Mouse (Mus musculus): ENCODE measurements around the gene Mipep.
A peak's percentile ranks its signal among the peaks of the same experiment; 100 is the strongest.

Mipep gene

DNA sequence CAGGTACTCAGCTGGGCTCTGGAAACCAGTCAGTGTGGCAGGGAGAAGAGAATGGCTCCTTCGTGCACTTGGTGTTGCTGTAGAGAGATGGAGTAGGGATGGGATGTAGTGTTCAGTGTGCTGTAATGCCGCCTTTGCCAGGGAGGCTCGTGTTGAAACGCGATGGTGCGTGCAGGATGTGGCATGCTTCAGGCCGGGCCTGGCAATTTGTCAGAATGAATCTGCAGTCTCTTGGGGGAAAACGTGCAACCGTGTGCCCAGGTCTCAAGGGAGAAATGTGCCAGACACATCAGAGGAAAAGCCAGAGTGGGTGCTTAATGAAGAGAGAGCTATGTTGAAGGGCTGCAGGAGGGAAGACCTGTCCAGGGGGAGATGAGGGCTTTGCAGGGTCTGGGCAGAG, 20.6 kb downstream of the Mipep start:
- no peak for DNase-seq

GRCm38 (mm10) chr14:60805871-60806270, 21.5 kb downstream of the Mipep start:
- no peak for DNase-seq

DNA sequence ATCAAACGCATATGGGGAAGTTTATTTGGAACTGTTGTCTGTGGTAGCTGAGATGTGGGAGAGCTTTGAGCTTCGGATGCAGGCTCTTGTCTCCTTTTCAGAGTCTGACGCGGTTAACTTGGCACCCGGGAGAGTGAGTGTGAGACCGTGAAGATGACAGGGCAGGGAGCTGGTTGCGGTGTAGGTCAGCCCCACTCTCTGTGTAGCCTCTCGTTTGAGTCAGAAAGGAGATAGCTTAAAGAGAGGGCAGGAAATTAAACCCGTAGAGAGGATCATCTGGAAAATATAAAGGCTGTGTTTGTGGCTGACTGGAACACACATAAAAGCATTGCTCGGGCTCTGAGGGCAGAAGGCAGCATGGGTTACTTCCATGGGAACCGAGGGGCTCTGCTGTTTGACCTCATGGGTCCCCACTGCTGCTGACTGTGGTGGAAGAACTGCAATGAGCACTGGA, 22.5 kb downstream of the Mipep start:
- DNase-seq: no peak

DNA sequence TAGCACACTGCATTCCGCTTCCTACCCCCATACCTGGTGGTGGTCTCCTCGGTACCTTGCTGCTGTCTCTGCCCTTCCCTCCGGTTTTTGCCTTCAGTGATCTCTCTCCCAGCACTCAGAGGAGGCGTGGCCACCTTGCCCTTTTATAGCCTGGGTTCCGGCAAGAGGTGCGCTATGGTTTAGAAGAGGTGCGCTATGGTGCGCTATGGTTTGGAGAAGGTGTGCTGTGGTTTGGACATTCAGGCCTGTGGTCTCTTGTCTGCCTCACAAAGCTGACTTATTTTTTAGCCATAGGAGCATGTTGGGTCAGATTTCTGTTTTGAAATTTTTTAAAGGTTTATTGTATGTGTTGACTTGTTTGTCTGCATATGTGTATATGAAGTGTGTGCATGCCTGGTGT, 25.5 kb downstream of the Mipep start:
- no peak for DNase-seq

- no peak for DNase-seq
These were observed 27.2 kb downstream of the Mipep start for GRCm38 (mm10) chr14:60811547-60811946.

GRCm38 (mm10) chr14:60815098-60815497, 30.7 kb downstream of the Mipep start:
- peak; percentile 74 for DNase-seq

GRCm38 (mm10) chr14:60818045-60818444, 33.7 kb downstream of the Mipep start:
- DNase-seq: peak; percentile 49

GRCm38 (mm10) chr14:60830096-60830495, 45.7 kb downstream of the Mipep start:
- DNase-seq: no peak

DNA sequence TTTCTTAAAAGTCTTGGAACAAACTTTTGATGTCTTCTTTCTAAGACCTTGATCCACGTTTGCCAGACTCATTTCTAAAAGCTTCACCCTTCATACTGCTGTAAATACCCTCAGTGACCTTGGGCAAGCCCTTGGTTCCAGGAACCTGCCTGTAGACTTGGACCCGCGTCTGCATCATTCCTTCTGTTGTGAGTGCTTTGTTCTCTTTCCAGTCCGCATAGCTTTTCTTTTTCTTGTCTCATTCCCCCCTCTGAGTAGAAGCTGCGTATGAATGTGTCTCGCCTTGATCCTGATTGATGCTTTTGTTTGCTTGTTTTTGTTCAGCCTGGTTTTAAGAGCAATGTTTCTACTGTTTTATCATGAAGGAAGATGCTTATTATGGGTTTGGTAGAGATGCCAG, 52.3 kb downstream of the Mipep start:
- no peak for DNase-seq

GRCm38 (mm10) chr14:60839654-60840053, 55.3 kb downstream of the Mipep start:
- DNase-seq: no peak

DNA sequence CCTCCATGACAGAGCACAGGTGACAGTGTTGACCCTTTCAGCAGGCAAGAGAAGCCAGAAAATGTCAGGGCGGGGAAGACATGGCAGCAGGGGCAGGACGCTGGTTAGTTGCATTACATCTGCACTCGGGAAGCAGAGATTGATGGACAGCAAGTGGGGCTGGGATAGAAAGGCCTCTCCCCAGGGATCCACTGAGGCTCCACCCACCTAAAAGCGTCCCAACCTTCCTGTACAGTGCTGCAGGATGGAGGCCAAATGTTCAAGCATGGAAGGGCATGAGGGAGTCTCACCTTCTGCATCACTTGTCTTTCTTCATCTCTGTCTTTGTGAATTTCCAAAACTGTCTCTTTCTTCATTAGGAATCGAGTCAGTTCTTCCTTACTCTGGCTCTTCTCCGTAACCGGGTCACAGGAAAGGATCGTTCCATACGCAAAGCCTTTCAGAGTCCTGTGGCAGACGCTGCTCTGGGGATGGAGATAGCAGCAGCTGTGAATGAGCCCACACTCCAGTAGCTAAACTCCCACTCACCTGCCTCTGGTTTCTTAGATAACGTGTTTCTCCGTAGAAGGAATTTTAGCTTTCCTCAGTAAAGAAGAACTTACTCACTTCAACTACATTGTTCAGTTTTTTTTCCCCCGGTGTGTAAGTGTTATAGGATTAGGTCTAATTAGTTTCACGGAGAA, 57.7 kb downstream of the Mipep start:
- DNase-seq: no peak

DNA sequence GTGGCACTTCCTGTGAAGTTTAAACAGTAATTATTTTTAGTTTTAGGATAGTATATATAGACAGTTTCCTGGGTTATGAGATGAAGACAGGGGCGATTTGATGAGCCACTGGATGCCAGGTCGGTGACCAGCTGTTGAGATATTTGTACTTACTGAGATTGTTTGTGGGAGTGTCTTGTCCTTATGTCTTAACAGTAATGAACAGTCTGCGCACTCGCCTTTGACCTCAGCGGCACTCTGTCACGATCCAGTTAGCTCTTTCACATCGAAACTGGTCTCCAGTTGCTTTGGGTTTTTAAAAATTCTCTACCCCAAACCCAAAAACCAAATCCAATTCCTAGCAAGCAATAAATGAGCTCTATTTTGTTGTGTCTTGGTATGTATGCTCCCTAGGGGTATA, 59.2 kb downstream of the Mipep start:
- peak; percentile 44 for DNase-seq

GRCm38 (mm10) chr14:60845261-60846045, 61.1 kb downstream of the Mipep start:
- no peak for DNase-seq

DNA sequence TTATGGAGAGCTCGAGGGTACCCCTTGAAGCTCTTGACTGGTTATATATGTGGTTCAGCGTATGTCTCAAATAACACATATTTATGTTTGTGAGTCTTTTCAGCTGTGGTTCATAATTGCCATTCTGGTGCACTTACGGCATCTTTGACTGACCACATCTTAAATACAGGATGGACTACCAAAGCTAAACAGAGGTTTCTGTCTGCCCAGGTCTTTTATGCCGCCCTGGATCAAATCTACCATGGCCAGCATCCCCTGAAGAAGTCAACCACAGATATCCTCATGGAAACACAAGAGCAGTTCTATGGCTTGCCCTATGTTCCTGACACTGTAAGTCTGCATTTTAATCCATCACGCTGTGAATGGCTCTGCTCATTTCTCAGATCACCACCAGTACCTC, 61.8 kb downstream of the Mipep start:
- DNase-seq: no peak

GRCm38 (mm10) chr14:60848194-60848593, 63.8 kb downstream of the Mipep start:
- no peak for DNase-seq

DNA sequence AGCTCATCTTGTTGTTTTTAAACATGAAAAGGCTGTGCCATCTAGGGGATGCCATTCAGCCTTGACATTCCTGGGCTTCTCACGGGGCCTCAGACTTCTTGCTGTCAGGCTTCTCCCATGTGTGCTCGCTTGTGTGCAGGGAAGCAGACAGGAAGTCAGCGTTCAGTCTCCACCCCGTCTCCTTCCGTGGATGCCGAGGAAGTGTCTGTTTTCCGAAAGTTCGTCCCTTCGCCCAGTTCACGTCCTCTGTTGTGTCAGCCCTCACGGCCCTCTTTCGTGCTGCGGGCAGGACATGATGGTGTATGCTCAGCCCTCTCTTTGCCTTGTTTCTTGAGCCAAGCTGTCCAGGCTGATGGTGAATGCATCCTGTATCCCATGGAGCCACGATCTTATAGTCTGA, 65.7 kb downstream of the Mipep start:
- peak; percentile 61 for DNase-seq

DNA sequence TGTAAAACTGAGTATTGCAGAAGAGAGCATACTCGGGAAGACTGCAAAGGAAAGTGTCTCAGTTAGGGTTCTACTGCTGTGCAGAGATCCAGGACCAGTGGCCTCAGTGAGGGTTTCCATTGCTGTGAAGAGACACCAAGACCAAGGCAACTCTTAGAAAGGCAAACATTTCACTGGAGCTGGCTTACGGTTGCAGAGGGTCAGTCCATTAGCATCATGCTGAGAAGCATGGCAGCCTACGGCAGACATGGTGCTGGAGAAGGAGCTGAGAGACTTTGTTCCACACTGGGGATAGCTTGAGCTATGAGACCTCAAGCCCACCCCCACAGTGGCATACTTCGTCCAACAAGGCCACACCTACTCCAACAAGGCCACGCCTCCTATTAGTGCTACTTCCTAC, 67.3 kb downstream of the Mipep start:
- no peak for DNase-seq

- DNase-seq: peak; percentile 51
These were observed 72.0 kb downstream of the Mipep start for GRCm38 (mm10) chr14:60856199-60856912.

DNA sequence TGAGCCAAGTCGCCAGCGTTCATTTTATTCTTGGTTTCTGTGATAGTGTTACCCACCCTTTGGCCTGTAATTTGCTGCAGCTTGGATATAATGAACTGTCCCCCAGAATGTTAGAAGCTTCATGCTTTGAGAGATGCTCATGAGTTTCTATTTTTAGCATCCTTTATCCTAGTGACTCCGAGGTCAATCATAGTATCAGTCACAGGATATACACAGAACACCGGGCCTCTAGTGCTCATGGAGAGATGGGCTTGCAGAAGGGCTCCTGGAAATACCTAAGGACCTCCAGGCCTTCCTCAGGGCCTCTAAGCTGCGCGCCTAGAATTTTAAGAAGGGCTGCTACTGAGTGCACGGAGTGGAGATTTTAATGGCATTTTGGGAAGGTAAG, 72.5 kb downstream of the Mipep start:
- DNase-seq: no peak

DNA sequence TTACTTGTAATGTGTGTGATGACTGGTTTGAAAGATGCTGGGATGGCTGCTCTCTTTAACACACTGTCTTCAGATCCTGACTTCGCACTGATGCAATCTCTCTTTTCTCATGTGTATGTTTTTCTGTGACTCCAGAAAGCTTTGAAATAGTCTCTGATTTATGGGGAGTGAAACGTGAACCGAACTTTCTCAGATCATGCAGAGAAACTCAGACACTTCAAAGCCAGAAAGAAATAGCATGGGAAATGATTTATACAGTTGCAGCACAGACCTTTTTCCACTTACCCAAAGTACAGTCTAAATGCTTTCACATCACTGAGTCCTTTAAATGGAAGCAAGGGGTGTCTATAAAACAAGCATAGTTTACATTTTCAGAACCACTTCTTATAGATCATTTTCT, 79.0 kb downstream of the Mipep start:
- no peak for DNase-seq

GRCm38 (mm10) chr14:60866399-60866798, 82.0 kb downstream of the Mipep start:
- DNase-seq: no peak

- DNase-seq: no peak
These were observed 84.0 kb downstream of the Mipep start for GRCm38 (mm10) chr14:60868325-60868724.

GRCm38 (mm10) chr14:60871831-60872230, 87.5 kb downstream of the Mipep start:
- no peak for DNase-seq

DNA sequence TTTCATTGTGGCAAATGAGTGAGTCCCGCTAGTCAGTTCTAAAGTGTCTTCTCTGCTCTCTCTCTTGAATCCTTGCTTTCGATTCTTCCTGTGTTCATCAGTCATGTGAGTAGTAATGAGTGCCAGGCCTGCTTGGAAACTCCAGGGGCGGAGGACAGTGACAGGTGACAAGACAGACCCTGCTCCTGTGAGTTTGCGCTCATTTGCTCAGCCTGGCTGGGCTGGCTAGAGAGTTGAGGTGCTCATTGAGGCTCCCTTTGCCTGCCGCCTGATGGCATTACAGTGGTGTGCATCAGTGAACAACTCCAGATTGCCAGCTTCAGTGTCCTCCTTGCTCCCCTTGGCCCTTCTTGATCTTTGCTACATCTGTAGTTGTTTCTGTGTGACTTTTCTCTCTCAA, 97.7 kb downstream of the Mipep start:
- no peak for DNase-seq
